ENCODE assay signal across 22 mouse cellular contexts in the genomic region with DNA sequence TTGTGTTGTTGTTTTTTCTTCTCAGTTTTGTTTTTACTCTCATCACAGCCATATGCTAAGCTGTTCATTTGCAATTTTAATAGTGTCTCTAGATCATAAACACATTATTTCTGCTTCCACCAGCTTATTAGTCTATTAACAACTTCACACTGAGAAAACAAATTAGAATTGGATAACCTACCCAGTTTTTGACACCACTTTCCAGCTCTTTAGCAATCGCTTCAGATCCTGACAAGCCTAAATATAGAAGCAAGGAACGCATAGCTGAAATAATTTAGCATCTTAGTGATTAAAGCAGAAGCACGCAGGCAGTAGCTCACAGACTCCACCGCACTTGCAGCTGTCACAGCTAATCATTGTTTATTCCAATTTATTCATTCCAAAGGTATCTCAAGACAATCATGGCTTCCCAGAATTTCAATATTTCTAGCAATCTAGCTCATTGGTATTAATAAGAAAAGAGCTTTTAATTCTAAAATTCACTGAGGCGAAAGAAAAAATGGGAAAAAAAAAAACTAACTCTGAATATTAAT.
DNase-seq lines count a peak whose midpoint lies in the region; ATAC-seq lines count a peak whose summit lies in the region.
"Had no signal": no experiment of that assay in that cellular context is flagged by ENCODE, and none has a peak within 500 bp of the region (broad histone marks: within the 10 kb centered on the region; RNA-seq: fewer than 3 reads in every experiment).

No protein-coding gene starts in this region.

- 50% methylated on average over 5 of the region's 5 CpGs for WGBS in forebrain, embryonic 14.5 days
- WGBS in forebrain, embryonic 10.5 days = 91% methylated on average over 5 of the region's 5 CpGs
- WGBS in heart, embryonic 15.5 days = 30% methylated on average over 5 of the region's 5 CpGs
- 56% methylated on average over 5 of the region's 5 CpGs for WGBS in midbrain, embryonic 15.5 days
- WGBS in intestine, embryonic 16.5 days = 59% methylated on average over 5 of the region's 5 CpGs

- no peaks in the 10 kb centered on the region for H3K4me1 ChIP-seq in forebrain, embryonic 14.5 days (ENCODE audit: control insufficient read depth, insufficient read depth, low read length)
- peaks cover 8% of the 10 kb centered on the region; the same call in 1 of the 2 replicates for H3K4me1 ChIP-seq in forebrain, embryonic 10.5 days
- peaks cover 25% of the 10 kb centered on the region for H3K4me1 ChIP-seq in heart, embryonic 15.5 days (replicated peaks)
- H3K4me1 ChIP-seq in midbrain, embryonic 15.5 days = no peaks in the 10 kb centered on the region
- no peaks in the 10 kb centered on the region for H3K4me1 ChIP-seq in intestine, embryonic 16.5 days (ENCODE audit: control insufficient read depth, insufficient read depth, low read length)
- H3K4me1 ChIP-seq: limb, embryonic 13.5 days; liver, embryonic 13.5 days had no signal

- H3K9me3 ChIP-seq in forebrain, embryonic 14.5 days (replicated peaks; ENCODE audit: control insufficient read depth, low read length) = no peaks in the 10 kb centered on the region
- no peaks in the 10 kb centered on the region for H3K9me3 ChIP-seq in forebrain, embryonic 10.5 days
- H3K9me3 ChIP-seq in heart, embryonic 15.5 days (replicated peaks) = no peaks in the 10 kb centered on the region
- H3K9me3 ChIP-seq in midbrain, embryonic 15.5 days = no peaks in the 10 kb centered on the region
- no peaks in the 10 kb centered on the region for H3K9me3 ChIP-seq in intestine, embryonic 16.5 days (ENCODE audit: control insufficient read depth, low read length)
- H3K9me3 ChIP-seq: G1E; limb, embryonic 13.5 days; liver, embryonic 13.5 days; lung, embryonic 15.5 days had no signal

- no peak overlapping the region for H3K9ac ChIP-seq in forebrain, embryonic 14.5 days (ENCODE audit: low read length)
- H3K9ac ChIP-seq in heart, embryonic 15.5 days = no peak overlapping the region
- H3K9ac ChIP-seq in midbrain, embryonic 15.5 days = no peak overlapping the region
- no peak overlapping the region for H3K9ac ChIP-seq in intestine, embryonic 16.5 days (ENCODE audit: low read depth, low read length)
- H3K9ac ChIP-seq: limb, embryonic 13.5 days; liver, embryonic 13.5 days; lung, embryonic 15.5 days had no signal

- no peaks in the 10 kb centered on the region for H3K27me3 ChIP-seq in forebrain, embryonic 14.5 days (replicated peaks; ENCODE audit: control insufficient read depth, insufficient read depth, low read length)
- H3K27me3 ChIP-seq in forebrain, embryonic 10.5 days (ENCODE audit: poor library complexity, severe bottlenecking) = no peaks in the 10 kb centered on the region
- no peaks in the 10 kb centered on the region for H3K27me3 ChIP-seq in heart, embryonic 15.5 days
- H3K27me3 ChIP-seq in midbrain, embryonic 15.5 days (replicated peaks) = no peaks in the 10 kb centered on the region
- H3K27me3 ChIP-seq in intestine, embryonic 16.5 days (replicated peaks; ENCODE audit: control insufficient read depth, insufficient read depth, low read length) = no peaks in the 10 kb centered on the region
- H3K27me3 ChIP-seq: limb, embryonic 13.5 days; liver, embryonic 13.5 days; lung, embryonic 15.5 days had no signal

- peak; percentile 42; the same call in 1 of the 2 replicates for ATAC-seq in forebrain, embryonic 14.5 days
- ATAC-seq in heart, embryonic 15.5 days (replicated peaks; ENCODE audit: insufficient number of reproducible peaks, insufficient read depth, low FRiP score, low read depth) = no peak
- peak; percentile 50; the same call in 1 of the 2 replicates for ATAC-seq in midbrain, embryonic 15.5 days (replicated peaks)
- no peak for ATAC-seq in intestine, embryonic 16.5 days
- ATAC-seq: hindbrain, embryonic 16.5 days had no signal

- no peak overlapping the region for H3K4me3 ChIP-seq in forebrain, embryonic 14.5 days (ENCODE audit: low read depth, low read length)
- no peak overlapping the region for H3K4me3 ChIP-seq in forebrain, embryonic 10.5 days
- no peak overlapping the region for H3K4me3 ChIP-seq in heart, embryonic 15.5 days
- H3K4me3 ChIP-seq in midbrain, embryonic 15.5 days = no peak overlapping the region
- no peak overlapping the region for H3K4me3 ChIP-seq in intestine, embryonic 16.5 days (ENCODE audit: low read length)
- H3K4me3 ChIP-seq: limb, embryonic 13.5 days; liver, embryonic 13.5 days; lung, embryonic 15.5 days had no signal

- H3K4me2 ChIP-seq in forebrain, embryonic 14.5 days (ENCODE audit: low read length) = no peak overlapping the region
- peak overlapping the region; percentile 27; the same call in 1 of the 2 replicates for H3K4me2 ChIP-seq in heart, embryonic 15.5 days
- no peak overlapping the region for H3K4me2 ChIP-seq in midbrain, embryonic 15.5 days
- H3K4me2 ChIP-seq in intestine, embryonic 16.5 days (ENCODE audit: low read depth, low read length) = no peak overlapping the region
- H3K4me2 ChIP-seq: limb, embryonic 13.5 days; liver, embryonic 13.5 days; lung, embryonic 15.5 days had no signal

- H3K27ac ChIP-seq in forebrain, embryonic 14.5 days (ENCODE audit: low read depth, low read length) = no peak overlapping the region
- no peak overlapping the region for H3K27ac ChIP-seq in forebrain, embryonic 10.5 days
- H3K27ac ChIP-seq in heart, embryonic 15.5 days = peak overlapping the region; percentile 81
- H3K27ac ChIP-seq in midbrain, embryonic 15.5 days = no peak overlapping the region
- H3K27ac ChIP-seq in intestine, embryonic 16.5 days (ENCODE audit: low read length) = no peak overlapping the region
- H3K27ac ChIP-seq: kidney, postnatal 0 days; limb, embryonic 13.5 days; liver, embryonic 13.5 days; lung, embryonic 15.5 days; macrophage had no signal

- H3K36me3 ChIP-seq in forebrain, embryonic 14.5 days (ENCODE audit: control insufficient read depth, insufficient read depth, low read length) = no peaks in the 10 kb centered on the region
- H3K36me3 ChIP-seq in forebrain, embryonic 10.5 days (replicated peaks) = no peaks in the 10 kb centered on the region
- no peaks in the 10 kb centered on the region for H3K36me3 ChIP-seq in heart, embryonic 15.5 days
- no peaks in the 10 kb centered on the region for H3K36me3 ChIP-seq in midbrain, embryonic 15.5 days (replicated peaks)
- H3K36me3 ChIP-seq in intestine, embryonic 16.5 days (ENCODE audit: control insufficient read depth, insufficient read depth, low read length) = no peaks in the 10 kb centered on the region
- H3K36me3 ChIP-seq: G1E; limb, embryonic 13.5 days; liver, embryonic 13.5 days; lung, embryonic 15.5 days had no signal

- DNase-seq in forebrain, embryonic 14.5 days (ENCODE audit: low spot score) = peak; percentile 67
- no peak for DNase-seq in forebrain, embryonic 10.5 days (ENCODE audit: extremely low spot score, low spot score)
- no peak for DNase-seq in heart, adult 11 months
- peak; percentile 91 for DNase-seq in Muller cell, postnatal 12 days (ENCODE audit: inconsistent ontology term)
- no peak for DNase-seq in cerebellum, postnatal 14 days
- DNase-seq: adrenal gland, postnatal 36 days; cerebellum, adult 2 months; gastrocnemius, postnatal 14 days; kidney, adult 11 months; layer of hippocampus, postnatal 36 days; liver, embryonic 13.5 days; right cerebral cortex, postnatal 4 days; thymus, adult 2 months had no signal

Comparison
In these comparisons a context has a peak if more than half of its experiments do, and no peak if none do; other contexts are left out.
1. DNase-seq: peak in forebrain, embryonic 14.5 days (single experiment) and Muller cell, postnatal 12 days (single experiment); none in forebrain, embryonic 10.5 days (single experiment), heart, adult 11 months (single experiment) and cerebellum, postnatal 14 days (0 of 2).
2. ATAC-seq: peak in forebrain, embryonic 14.5 days (single experiment) and midbrain, embryonic 15.5 days (single experiment); none in heart, embryonic 15.5 days (single experiment) and intestine, embryonic 16.5 days (single experiment).